Mouse (Mus musculus): ENCODE measurements around the gene Zbtb7b. TPM values are rescaled to one million over a fixed set of nuclear protein-coding genes. Genes with fewer than 3 reads are reported as not detected.

Zbtb7b gene
- polyA plus RNA-seq, 1 experiment from 2014 or later, result 0.82 TPM

GRCm38 (mm10) chr3:89424416-89425140 is 30.0 kb upstream of the Zbtb7b start:
- Histone ChIP-seq H3K4me3 (no peak overlapping the region), H3K9ac (no peak overlapping the region), H3K27ac (replicated peaks) (no peak overlapping the region), H3K27me3 (no peaks in the 10 kb centered on the region), H3K4me2 (no peak overlapping the region), H3K36me3 (no peaks in the 10 kb centered on the region), H3K9me3 (no peaks in the 10 kb centered on the region), H3K4me1 (replicated peaks) (peaks cover 22% of the 10 kb centered on the region)
- ATAC-seq (ENCODE audit: low FRiP score, low read depth), result no peak
- 90% methylated on average over 5 of the region's 5 CpGs for WGBS

- Histone ChIP-seq H3K4me1 (replicated peaks) (peaks cover 28% of the 10 kb centered on the region), H3K27ac (replicated peaks) (no peak overlapping the region), H3K36me3 (no peaks in the 10 kb centered on the region), H3K4me3 (peak overlapping the region; percentile 34; the same call in 1 of the 2 replicates), H3K4me2 (peak overlapping the region; percentile 58), H3K9ac (no peak overlapping the region), H3K27me3 (no peaks in the 10 kb centered on the region), H3K9me3 (no peaks in the 10 kb centered on the region)
- 75% methylated on average over 6 of the region's 6 CpGs for WGBS
- no peak for ATAC-seq (ENCODE audit: low FRiP score, low read depth)
Measured at GRCm38 (mm10) chr3:89422556-89423205, 28.1 kb upstream of the Zbtb7b start.

- Histone ChIP-seq H3K27ac (replicated peaks) (peak overlapping the region; percentile 31; the same call in 1 of the 2 replicates), H3K36me3 (no peaks in the 10 kb centered on the region), H3K9ac (peak overlapping the region; percentile 50), H3K4me3 (peak overlapping the region; percentile 34), H3K27me3 (no peaks in the 10 kb centered on the region), H3K4me1 (replicated peaks) (peaks cover 34% of the 10 kb centered on the region), H3K9me3 (no peaks in the 10 kb centered on the region), H3K4me2 (peak overlapping the region; percentile 58)
- no peak for ATAC-seq (ENCODE audit: low FRiP score, low read depth)
- WGBS, result 9% methylated on average over 22 of the region's 22 CpGs
Measured at GRCm38 (mm10) chr3:89421810-89422473, 27.4 kb upstream of the Zbtb7b start.

- Histone ChIP-seq H3K36me3 (no peaks in the 10 kb centered on the region), H3K4me3 (peak overlapping the region; percentile 34), H3K4me1 (replicated peaks) (peaks cover 40% of the 10 kb centered on the region), H3K4me2 (peak overlapping the region; percentile 58), H3K27ac (replicated peaks) (peak overlapping the region; percentile 31), H3K9me3 (no peaks in the 10 kb centered on the region), H3K9ac (peak overlapping the region; percentile 50), H3K27me3 (no peaks in the 10 kb centered on the region)
- WGBS, result 3% methylated on average over 11 of the region's 11 CpGs
- peak; percentile 35; the same call in 1 of the 2 replicates for ATAC-seq (ENCODE audit: low FRiP score, low read depth)
Measured at GRCm38 (mm10) chr3:89421002-89421774, 26.6 kb upstream of the Zbtb7b start.

GRCm38 (mm10) chr3:89420421-89420820 is 25.8 kb upstream of the Zbtb7b start:
- peak overlapping the region; percentile 15 for H3K27ac ChIP-seq (replicated peaks)
- H3K36me3 ChIP-seq, result no peaks in the 10 kb centered on the region
- H3K4me1 ChIP-seq (replicated peaks), result peaks cover 40% of the 10 kb centered on the region
- H3K4me3 ChIP-seq, result no peak overlapping the region
- WGBS, result 61% methylated on average over 2 of the region's 2 CpGs
- ATAC-seq (ENCODE audit: low FRiP score, low read depth), result no peak
- H3K9ac ChIP-seq, result no peak overlapping the region
- no peaks in the 10 kb centered on the region for H3K27me3 ChIP-seq
- no peak overlapping the region; the same call in 1 of the 2 replicates for H3K4me2 ChIP-seq
- H3K9me3 ChIP-seq, result no peaks in the 10 kb centered on the region

GRCm38 (mm10) chr3:89419981-89420380 is 25.4 kb upstream of the Zbtb7b start:
- WGBS, result 38% methylated on average over 3 of the region's 3 CpGs
- no peaks in the 10 kb centered on the region for H3K9me3 ChIP-seq
- peak overlapping the region; percentile 89 for H3K27ac ChIP-seq (replicated peaks)
- peak overlapping the region; percentile 96 for H3K4me2 ChIP-seq
- peaks cover 40% of the 10 kb centered on the region for H3K4me1 ChIP-seq (replicated peaks)
- ATAC-seq (ENCODE audit: low FRiP score, low read depth), result no peak
- H3K27me3 ChIP-seq, result no peaks in the 10 kb centered on the region
- H3K36me3 ChIP-seq, result peaks cover 3% of the 10 kb centered on the region
- H3K9ac ChIP-seq, result peak overlapping the region; percentile 56; the same call in 1 of the 2 replicates
- peak overlapping the region; percentile 64 for H3K4me3 ChIP-seq

- Histone ChIP-seq H3K9me3 (no peaks in the 10 kb centered on the region), H3K4me3 (peak overlapping the region; percentile 64), H3K36me3 (peaks cover 7% of the 10 kb centered on the region), H3K27me3 (no peaks in the 10 kb centered on the region), H3K9ac (peak overlapping the region; percentile 56), H3K4me2 (peak overlapping the region; percentile 96), H3K4me1 (replicated peaks) (peaks cover 40% of the 10 kb centered on the region), H3K27ac (replicated peaks) (peak overlapping the region; percentile 89)
- no peak for ATAC-seq (ENCODE audit: low FRiP score, low read depth)
- 4% methylated on average over 9 of the region's 9 CpGs for WGBS
Measured at GRCm38 (mm10) chr3:89419571-89419970, 25.0 kb upstream of the Zbtb7b start.

GRCm38 (mm10) chr3:89418861-89419250 is 24.3 kb upstream of the Zbtb7b start:
- peak; percentile 9; the same call in 1 of the 2 replicates for ATAC-seq (ENCODE audit: low FRiP score, low read depth)
- WGBS, result 0% methylated on average over 16 of the region's 16 CpGs
- Histone ChIP-seq H3K9ac (peak overlapping the region; percentile 56), H3K27ac (replicated peaks) (peak overlapping the region; percentile 89), H3K4me3 (peak overlapping the region; percentile 64), H3K9me3 (no peaks in the 10 kb centered on the region), H3K4me2 (peak overlapping the region; percentile 96), H3K4me1 (replicated peaks) (peaks cover 40% of the 10 kb centered on the region), H3K36me3 (peaks cover 11% of the 10 kb centered on the region), H3K27me3 (no peaks in the 10 kb centered on the region)

GRCm38 (mm10) chr3:89418170-89418860 is 23.7 kb upstream of the Zbtb7b start, which contains the start of the genes Cks1b and Shc1:
Gene Cks1b (minus strand): TSS chr3:89418383.
Gene Shc1 (plus strand): TSS chr3:89418443.
- WGBS, result under 1% methylated on average over 39 of the region's 39 CpGs
- Histone ChIP-seq H3K9me3 (no peaks in the 10 kb centered on the region), H3K4me1 (replicated peaks) (peaks cover 40% of the 10 kb centered on the region), H3K36me3 (peaks cover 11% of the 10 kb centered on the region), H3K9ac (peak within 1 kb of the TSS; percentile 56), H3K4me2 (peak within 1 kb of the TSS; percentile 96), H3K27ac (replicated peaks) (peak within 1 kb of the TSS; percentile 89), H3K4me3 (peak within 1 kb of the TSS; percentile 64), H3K27me3 (no peaks in the 10 kb centered on the region)
- peak; percentile 97 for ATAC-seq (ENCODE audit: low FRiP score, low read depth)

- Histone ChIP-seq H3K27me3 (no peaks in the 10 kb centered on the region), H3K4me1 (replicated peaks) (peaks cover 40% of the 10 kb centered on the region), H3K27ac (replicated peaks) (peak overlapping the region; percentile 62), H3K4me3 (peak overlapping the region; percentile 64), H3K4me2 (peak overlapping the region; percentile 96), H3K9me3 (no peaks in the 10 kb centered on the region), H3K36me3 (peaks cover 11% of the 10 kb centered on the region), H3K9ac (peak overlapping the region; percentile 2; the same call in 1 of the 2 replicates)
- ATAC-seq (ENCODE audit: low FRiP score, low read depth), result peak; percentile 63
- 0% methylated on average over 20 of the region's 20 CpGs for WGBS
Measured at GRCm38 (mm10) chr3:89417840-89418169, 23.2 kb upstream of the Zbtb7b start.

GRCm38 (mm10) chr3:89417131-89417530 is 22.6 kb upstream of the Zbtb7b start:
- Histone ChIP-seq H3K9ac (peak overlapping the region; percentile 2; the same call in 1 of the 2 replicates), H3K4me2 (peak overlapping the region; percentile 96), H3K36me3 (peaks cover 11% of the 10 kb centered on the region), H3K9me3 (no peaks in the 10 kb centered on the region), H3K4me1 (replicated peaks) (peaks cover 43% of the 10 kb centered on the region), H3K27ac (replicated peaks) (peak overlapping the region; percentile 62), H3K27me3 (no peaks in the 10 kb centered on the region), H3K4me3 (peak overlapping the region; percentile 64)
- no peak for ATAC-seq (ENCODE audit: low FRiP score, low read depth)
- 33% methylated on average over 2 of the region's 2 CpGs for WGBS

Measured in hindbrain, embryonic 15.5 days (tissue).